Mouse (Mus musculus) ES-E14 (cell line): ENCODE results near the gene Zbtb18.

Experiments
- CHD2 ChIP-seq: IDR thresholded peaks from 2 replicates; pipeline ENCODE4 v1.6.1; 2014; ENCODE audit warnings: mild to moderate bottlenecking, low read depth, low read length, inconsistent platforms
- HCFC1 ChIP-seq: IDR thresholded peaks from 2 replicates; pipeline ENCODE4 v1.6.1; 2012; ENCODE audit warnings: low read length, inconsistent platforms, borderline replicate concordance; ENCODE audit not compliant: insufficient read depth
- MAFK ChIP-seq: IDR thresholded peaks from 2 replicates; pipeline ENCODE4 v1.6.1; 2014; ENCODE audit warnings: mild to moderate bottlenecking, low read depth, low read length, inconsistent platforms; ENCODE audit not compliant: insufficient read depth

- no peak for TF ChIP-seq MAFK
- no peak for TF ChIP-seq CHD2
- no peak for TF ChIP-seq HCFC1
These were observed 28.8 kb downstream of the Zbtb18 start for GRCm38 (mm10) chr1:177470951-177471350.
